Comparison of ENCODE assay signal across 27 mouse cellular contexts in the genomic region with DNA sequence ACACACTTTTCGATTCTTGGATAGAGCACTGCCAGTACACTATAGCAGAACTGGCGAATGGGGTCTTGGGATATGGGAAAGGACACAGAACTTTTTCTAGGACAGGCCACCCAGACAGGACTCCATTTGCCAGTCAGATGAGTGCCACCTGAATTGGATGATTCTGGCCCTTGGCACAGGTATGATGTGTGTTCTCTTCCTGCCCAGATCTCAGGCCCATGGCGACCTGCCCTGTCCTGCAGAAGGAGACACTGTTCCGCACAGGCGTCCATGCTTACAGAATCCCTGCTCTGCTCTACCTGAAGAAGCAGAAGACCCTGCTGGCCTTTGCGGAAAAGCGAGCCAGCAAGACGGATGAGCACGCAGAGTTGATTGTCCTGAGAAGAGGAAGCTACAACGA. TPM values are rescaled to one million over a fixed set of nuclear protein-coding genes. Genes with fewer than 3 reads are reported as not detected.
A peak's percentile ranks its signal among the peaks of the same experiment; 100 is the strongest.
DNase-seq lines count a peak whose midpoint lies in the region; ATAC-seq and TF ChIP-seq lines count a peak whose summit lies in the region.
"Had no signal": no experiment of that assay in that cellular context is flagged by ENCODE, and none has a peak within 500 bp of the region (broad histone marks: within the 10 kb centered on the region; RNA-seq: fewer than 3 reads in every experiment).

No protein-coding gene starts in this region.

- no peaks in the 10 kb centered on the region for H3K4me1 ChIP-seq in hindbrain, embryonic 14.5 days (replicated peaks; ENCODE audit: control insufficient read depth, insufficient read depth, low read length)
- H3K4me1 ChIP-seq: forebrain, embryonic 13.5 days; heart, embryonic 10.5 days; limb, embryonic 13.5 days; lung, embryonic 15.5 days had no signal

- no peak overlapping the region for H3K4me3 ChIP-seq in left cerebral cortex, adult 2 months
- no peak overlapping the region for H3K4me3 ChIP-seq in myocyte
- H3K4me3 ChIP-seq in hindbrain, embryonic 14.5 days (replicated peaks; ENCODE audit: low read length): no peak overlapping the region
- H3K4me3 ChIP-seq: forebrain, embryonic 13.5 days; heart, embryonic 10.5 days; heart, embryonic 15.5 days; limb, embryonic 13.5 days; lung, embryonic 15.5 days had no signal

- DNase-seq in cerebellum, adult 18-20 months: peak; percentile 34 to 39
- DNase-seq in cerebellum, postnatal 4 days (ENCODE audit: low spot score in 2 of 2): no peak
- no peak for DNase-seq in left cerebral cortex, adult 2 months (ENCODE audit: extremely low spot score in 1 of 2, low spot score in 2 of 2)
- no peak for DNase-seq in left cerebral cortex, adult 18-20 months (ENCODE audit: low spot score in 2 of 2)
- no peak for DNase-seq in hindbrain, embryonic 14.5 days (ENCODE audit: low spot score)
- DNase-seq: adrenal gland, postnatal 10 days; heart, adult 11 months; kidney, adult 9 months; kidney, postnatal 10 days; retina, postnatal 1 day; spleen, adult 18-20 months; thymus, postnatal 25 days had no signal

- no peaks in the 10 kb centered on the region for H3K79me2 ChIP-seq in myocyte (ENCODE audit: control insufficient read depth, insufficient read depth)

- no peak for ATAC-seq in inflammation-experienced regulatory T-cells, adult 6 months
- no peak for ATAC-seq in hindbrain, embryonic 14.5 days (ENCODE audit: low FRiP score)
- ATAC-seq: forebrain, embryonic 13.5 days; intestine, postnatal 0 days; midbrain, embryonic 16.5 days; Patski had no signal

- H3K9me3 ChIP-seq in hindbrain, embryonic 14.5 days (ENCODE audit: control insufficient read depth, low read length): no peaks in the 10 kb centered on the region
- H3K9me3 ChIP-seq: forebrain, embryonic 13.5 days; heart, embryonic 10.5 days; heart, embryonic 15.5 days; limb, embryonic 13.5 days; lung, embryonic 15.5 days had no signal

- peak overlapping the region; percentile 87 for H3K27ac ChIP-seq in left cerebral cortex, adult 2 months
- H3K27ac ChIP-seq in hindbrain, embryonic 14.5 days: no peak overlapping the region
- H3K27ac ChIP-seq: forebrain, embryonic 13.5 days; heart, embryonic 10.5 days; heart, embryonic 15.5 days; limb, embryonic 13.5 days; lung, embryonic 15.5 days had no signal

- 96% methylated on average over 10 of the region's 10 CpGs for WGBS in hindbrain, embryonic 14.5 days

- no peak for TF ChIP-seq POLR2A in myocyte (IDR thresholded peaks at IDR 0.05; ENCODE audit: insufficient read length, low read depth)

- peak overlapping the region; percentile 31 for H3K4me2 ChIP-seq in myocyte (ENCODE audit: low read depth)
- no peak overlapping the region for H3K4me2 ChIP-seq in hindbrain, embryonic 14.5 days (replicated peaks)
- H3K4me2 ChIP-seq: forebrain, embryonic 13.5 days; heart, embryonic 15.5 days; limb, embryonic 13.5 days; liver, embryonic 11.5 days; lung, embryonic 15.5 days; midbrain, embryonic 11.5 days had no signal

- no peak overlapping the region for H3ac ChIP-seq in myocyte (ENCODE audit: control insufficient read depth, insufficient read length)

- H3K36me3 ChIP-seq in myocyte (ENCODE audit: control insufficient read depth, insufficient read depth): no peaks in the 10 kb centered on the region
- no peaks in the 10 kb centered on the region for H3K36me3 ChIP-seq in hindbrain, embryonic 14.5 days (replicated peaks; ENCODE audit: control insufficient read depth, insufficient read depth)
- H3K36me3 ChIP-seq: heart, embryonic 10.5 days; heart, embryonic 15.5 days; limb, embryonic 13.5 days; lung, embryonic 15.5 days had no signal

- no peak overlapping the region for H3K9ac ChIP-seq in hindbrain, embryonic 14.5 days
- H3K9ac ChIP-seq: forebrain, embryonic 13.5 days; heart, embryonic 15.5 days; limb, embryonic 13.5 days; lung, embryonic 15.5 days had no signal

- no peak for TF ChIP-seq CTCF in left cerebral cortex, adult 2 months (IDR thresholded peaks at IDR 0.05)

- intact Hi-C loops in left cerebral cortex, adult 2 months (cut with DNase I): loop anchor here (1.0 to 5.0 kb wide), 4 partner anchors 9 to 128 kb away; a partner anchor contains a TSS

- H3K27me3 ChIP-seq in myocyte (ENCODE audit: control insufficient read depth, insufficient read depth, insufficient read length): no peaks in the 10 kb centered on the region
- no peaks in the 10 kb centered on the region for H3K27me3 ChIP-seq in hindbrain, embryonic 14.5 days (ENCODE audit: control insufficient read depth, insufficient read depth, low read length)
- H3K27me3 ChIP-seq: forebrain, embryonic 13.5 days; heart, embryonic 15.5 days; limb, embryonic 13.5 days; lung, embryonic 15.5 days; Patski had no signal

TF ChIP-seq in myocyte, 11 proteins besides CTCF, POLR2A, EP300 and RAD21:
- TF ChIP-seq SRF (IDR thresholded peaks at IDR 0.05; ENCODE audit: control insufficient read depth, insufficient read length, low read depth): no peak
- no peak for TF ChIP-seq POLR2AphosphoS2 (IDR thresholded peaks at IDR 0.05; ENCODE audit: insufficient read length, low read depth)
- no peak for TF ChIP-seq MYOG (IDR thresholded peaks at IDR 0.05; ENCODE audit: control insufficient read depth in 1 of 3, insufficient read depth in 1 of 3, insufficient read length in 2 of 3, low read depth in 2 of 3)
- TF ChIP-seq MAX (IDR thresholded peaks at IDR 0.05; ENCODE audit: low read depth): no peak
- no peak for TF ChIP-seq CEBPB (IDR thresholded peaks at IDR 0.05; ENCODE audit: insufficient read depth, poor library complexity, severe bottlenecking)
- no peak for TF ChIP-seq E2F4 (IDR thresholded peaks at IDR 0.05; ENCODE audit: insufficient read depth)
- no peak for TF ChIP-seq REST (IDR thresholded peaks at IDR 0.05; ENCODE audit: insufficient read depth, insufficient read length)
- TF ChIP-seq TCF3 (IDR thresholded peaks at IDR 0.05; ENCODE audit: insufficient read length, low read depth): no peak
- no peak for TF ChIP-seq MYOD1 (IDR thresholded peaks at IDR 0.05; ENCODE audit: control insufficient read depth in 1 of 3, insufficient read length in 2 of 3, low read depth in 2 of 3)
- no peak for TF ChIP-seq USF1 (IDR thresholded peaks at IDR 0.05; ENCODE audit: low read depth)
- no peak for TF ChIP-seq TCF12 (IDR thresholded peaks at IDR 0.05; ENCODE audit: insufficient read depth, poor library complexity, severe bottlenecking)

RNA-seq across cellular contexts. Expression of a gene that starts 21.0 kb away (rescaled TPM):
- total RNA-seq in left cerebral cortex, adult 2 months (2021): 100 to 1,000 TPM; 347 to 364 TPM
- total RNA-seq in left cerebral cortex, adult 18-20 months (2021): 100 to 1,000 TPM; 357 to 374 TPM
- polyA plus RNA-seq in myocyte (2012; fragmentation: generic; extraction: Trizol): 5.2 TPM
- polyA plus RNA-seq in inflammation-experienced regulatory T-cells, adult 6 months (2017; shearing (Covaris generic)): not detected
- 15.4 and 19.0 TPM in 2 replicates for polyA plus RNA-seq in hindbrain, embryonic 14.5 days (2014; fragmentation: Nextera tagmentation; extraction: Ambion mirVana)
- total RNA-seq: common myeloid progenitor, adult 5-6 weeks; megakaryocyte, adult 5-6 weeks; MEL had no signal

RNA-seq across cellular contexts. Expression of a gene that starts 25.4 kb away (rescaled TPM):
- total RNA-seq in left cerebral cortex, adult 2 months (2021): 10 to 100 TPM; 16.7 to 20.1 TPM
- total RNA-seq in left cerebral cortex, adult 18-20 months (2021): 10 to 100 TPM; 14.9 to 15.3 TPM
- 0.13 TPM for polyA plus RNA-seq in myocyte (2012; fragmentation: generic; extraction: Trizol)
- polyA plus RNA-seq in inflammation-experienced regulatory T-cells, adult 6 months (2017; shearing (Covaris generic)): 100 to 1,000 TPM; 124 to 158 (median 135) TPM
- 3.4 and 4.6 TPM in 2 replicates for polyA plus RNA-seq in hindbrain, embryonic 14.5 days (2014; fragmentation: Nextera tagmentation; extraction: Ambion mirVana)

Comparison
In these comparisons a context has a peak if more than half of its experiments do, and no peak if none do; other contexts are left out.
1. DNase-seq: peak in cerebellum, adult 18-20 months (2 of 2); none in cerebellum, postnatal 4 days (0 of 2), left cerebral cortex, adult 2 months (0 of 2), left cerebral cortex, adult 18-20 months (0 of 2) and hindbrain, embryonic 14.5 days (single experiment).
2. RNA of a gene that starts 25.4 kb away (polyA plus RNA-seq): 124 to 158 TPM in inflammation-experienced regulatory T-cells, adult 6 months; 3.4 to 4.6 TPM in hindbrain, embryonic 14.5 days and 0.13 TPM in myocyte (single experiment); every median in the first group is over 10 times any median in the second.